Mouse (Mus musculus): ENCODE measurements around the gene Rgl3. TPM values are rescaled to one million over a fixed set of nuclear protein-coding genes. Genes with fewer than 3 reads are reported as not detected.

Rgl3 gene
- 1.9 TPM in 2 replicates for polyA plus RNA-seq (2016; fragmentation: Nextera tagmentation; extraction: Ambion mirVana)

DNA sequence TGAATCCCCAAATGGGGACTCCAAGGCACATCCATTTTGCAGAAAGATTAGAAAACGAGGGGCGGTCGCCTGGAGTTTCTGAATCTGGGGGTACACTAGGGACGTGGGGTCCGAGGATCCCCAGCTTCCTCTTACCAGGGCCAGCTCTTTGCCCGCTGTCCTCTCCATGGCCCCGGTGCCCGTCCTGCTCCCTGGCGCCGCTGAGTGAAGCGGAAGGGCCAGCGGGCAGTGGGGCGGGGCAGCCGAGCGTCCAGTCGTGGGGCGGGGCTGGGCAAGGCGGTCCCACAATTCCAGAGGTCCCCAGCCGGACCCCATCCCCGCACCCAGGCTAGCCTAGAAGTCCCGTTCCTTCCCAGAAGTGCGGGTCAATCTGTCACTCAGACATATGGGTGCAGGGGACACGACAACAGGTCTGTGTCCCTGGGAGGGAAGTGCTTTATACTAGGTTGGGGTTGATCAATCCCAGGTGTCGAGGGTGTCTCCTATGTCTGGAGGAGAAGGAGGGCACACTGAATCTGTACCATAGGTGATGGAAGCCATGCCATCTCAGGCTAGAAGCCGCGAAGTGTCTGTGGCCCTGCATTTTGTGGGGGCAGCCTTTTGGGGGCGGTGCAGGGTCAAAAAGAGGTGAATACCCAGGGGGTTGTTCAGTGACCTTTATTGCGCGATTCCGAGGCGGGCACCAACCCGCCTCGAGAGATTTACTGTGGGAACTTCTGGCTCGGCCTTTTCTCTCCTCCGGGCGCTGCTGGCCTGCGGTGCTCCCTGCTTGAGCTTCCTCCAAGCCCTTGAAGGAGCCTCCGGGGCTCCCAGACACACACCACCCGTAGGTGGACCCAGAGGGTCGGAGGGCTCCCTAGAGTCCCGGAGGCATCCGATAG lies at the start of gene Rgl3:
Gene Rgl3, minus strand, starts transcription at position 217 of the 881 bp plus-strand sequence.
- Histone ChIP-seq H3K27ac (no peak within 1 kb of the TSS), H3K4me3 (peak within 1 kb of the TSS; percentile 37), H3K9me3 (replicated peaks) (no peaks in the 10 kb centered on the region), H3K4me1 (peaks cover 26% of the 10 kb centered on the region), H3K27me3 (peaks cover 87% of the 10 kb centered on the region), H3K9ac (peak within 1 kb of the TSS; percentile 50; the same call in 1 of the 2 replicates), H3K36me3 (no peaks in the 10 kb centered on the region), H3K4me2 (replicated peaks) (peak within 1 kb of the TSS; percentile 60)
- WGBS = under 1% methylated on average over 42 of the region's 42 CpGs
- ATAC-seq (ENCODE audit: low FRiP score) = no peak

DNA sequence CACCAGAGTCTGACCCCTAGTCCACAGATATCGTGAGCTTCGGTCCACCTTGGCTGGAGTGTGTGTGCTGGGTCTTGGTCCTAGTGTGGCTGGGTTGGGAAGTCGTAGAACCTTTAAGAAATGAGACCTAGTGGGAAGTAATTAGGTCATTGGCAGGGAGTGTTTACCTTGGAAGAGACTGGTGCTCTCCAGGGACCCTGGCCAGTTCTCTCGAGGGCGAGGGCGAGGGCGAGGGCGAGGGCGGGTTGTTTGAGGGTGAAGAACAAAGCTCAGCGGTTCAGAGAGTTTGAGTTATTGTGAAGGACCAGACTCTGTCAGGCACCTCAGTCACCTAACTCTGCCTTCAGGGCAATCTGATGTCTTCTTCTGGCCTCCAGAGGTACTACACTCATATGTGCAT lies 48.6 kb upstream of the Rgl3 start:
- Histone ChIP-seq H3K36me3 (peaks cover 28% of the 10 kb centered on the region), H3K9me3 (replicated peaks) (no peaks in the 10 kb centered on the region), H3K4me2 (replicated peaks) (no peak overlapping the region), H3K27ac (no peak overlapping the region), H3K4me1 (peaks cover 30% of the 10 kb centered on the region), H3K9ac (no peak overlapping the region), H3K27me3 (no peaks in the 10 kb centered on the region), H3K4me3 (no peak overlapping the region)
- ATAC-seq (ENCODE audit: low FRiP score) = no peak
- WGBS = 80% methylated on average over 10 of the region's 10 CpGs

DNA sequence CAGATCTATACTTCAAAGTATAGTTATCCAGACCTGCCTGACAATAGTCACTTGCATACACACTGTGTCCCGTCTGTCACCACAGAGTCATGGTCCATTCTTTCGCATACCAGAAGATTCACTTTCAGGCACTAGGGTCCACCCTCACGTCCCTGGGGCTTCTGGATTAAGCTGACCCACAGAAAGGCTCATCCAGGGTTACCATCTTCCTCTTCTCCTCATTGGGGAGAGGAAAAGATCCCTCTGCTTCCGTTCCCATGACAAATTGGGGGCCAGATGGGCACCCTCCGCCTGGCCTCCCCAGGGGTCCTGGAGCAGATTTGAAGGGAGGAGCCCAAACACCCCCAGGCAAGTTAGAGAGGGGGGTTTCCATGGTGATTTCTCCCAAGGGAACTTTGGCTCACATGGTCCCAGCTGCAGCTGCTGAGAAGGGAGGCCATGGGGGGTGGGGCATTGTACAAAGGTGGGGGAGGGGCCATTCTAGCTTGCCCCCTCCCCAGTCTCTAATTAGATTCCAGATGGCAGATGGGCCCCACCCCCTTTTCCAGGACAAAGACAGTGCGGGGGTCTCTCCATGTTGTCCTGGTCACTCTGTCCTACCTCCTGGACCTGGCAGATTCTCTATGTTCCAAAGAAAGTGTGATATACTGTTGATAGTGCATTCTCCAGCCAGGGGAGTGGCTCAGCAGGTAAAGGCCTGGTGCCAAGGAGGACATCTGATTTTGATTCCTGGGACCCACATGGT lies 46.2 kb upstream of the Rgl3 start:
- peak; percentile 82 for ATAC-seq (ENCODE audit: low FRiP score)
- H3K27me3 ChIP-seq = no peaks in the 10 kb centered on the region
- peaks cover 42% of the 10 kb centered on the region for H3K36me3 ChIP-seq
- H3K4me2 ChIP-seq (replicated peaks) = no peak overlapping the region
- no peaks in the 10 kb centered on the region for H3K9me3 ChIP-seq (replicated peaks)
- H3K4me3 ChIP-seq = no peak overlapping the region
- peaks cover 30% of the 10 kb centered on the region for H3K4me1 ChIP-seq
- H3K9ac ChIP-seq = no peak overlapping the region
- WGBS = 28% methylated on average over 6 of the region's 6 CpGs
- H3K27ac ChIP-seq = peak overlapping the region; percentile 85

- Histone ChIP-seq H3K36me3 (peaks cover 71% of the 10 kb centered on the region), H3K27ac (no peak overlapping the region), H3K4me2 (replicated peaks) (no peak overlapping the region), H3K9me3 (replicated peaks) (no peaks in the 10 kb centered on the region), H3K27me3 (no peaks in the 10 kb centered on the region), H3K4me1 (peaks cover 38% of the 10 kb centered on the region), H3K4me3 (no peak overlapping the region), H3K9ac (no peak overlapping the region)
- 91% methylated on average over 9 of the region's 9 CpGs for WGBS
- no peak for ATAC-seq (ENCODE audit: low FRiP score)
These were observed 41.1 kb upstream of the Rgl3 start for GRCm38 (mm10) chr9:22030386-22030785.

DNA sequence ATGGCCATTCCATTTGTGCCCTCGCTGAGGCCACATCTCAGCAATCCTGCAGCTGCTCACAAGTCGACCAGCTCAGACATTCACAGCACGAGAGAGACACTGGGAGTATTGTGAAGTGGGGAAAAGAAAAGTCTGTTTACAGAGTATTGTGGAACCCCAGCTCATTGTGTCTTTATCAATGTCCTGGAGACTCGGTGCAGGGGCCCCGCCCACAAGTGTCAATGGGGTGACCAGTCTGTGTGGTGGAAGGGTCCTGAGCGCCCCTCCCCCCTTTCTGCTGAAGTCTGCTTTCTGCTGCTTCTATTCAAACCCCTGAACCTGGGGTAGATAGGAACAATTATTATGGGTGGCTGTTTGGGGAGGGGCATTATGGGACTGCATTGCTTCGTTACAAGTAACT lies 39.2 kb upstream of the Rgl3 start:
- H3K4me3 ChIP-seq = no peak overlapping the region
- no peaks in the 10 kb centered on the region for H3K27me3 ChIP-seq
- H3K4me2 ChIP-seq (replicated peaks) = no peak overlapping the region
- peak overlapping the region; percentile 8; the same call in 1 of the 2 replicates for H3K27ac ChIP-seq
- 30% methylated on average over 7 of the region's 7 CpGs for WGBS
- peaks cover 31% of the 10 kb centered on the region for H3K4me1 ChIP-seq
- peak; percentile 70 for ATAC-seq (ENCODE audit: low FRiP score)
- no peaks in the 10 kb centered on the region for H3K9me3 ChIP-seq (replicated peaks)
- H3K36me3 ChIP-seq = peaks cover 71% of the 10 kb centered on the region
- H3K9ac ChIP-seq = no peak overlapping the region

GRCm38 (mm10) chr9:22024592-22024991 lies 35.3 kb upstream of the Rgl3 start:
- Histone ChIP-seq H3K4me1 (peaks cover 27% of the 10 kb centered on the region), H3K9me3 (replicated peaks) (no peaks in the 10 kb centered on the region), H3K36me3 (peaks cover 61% of the 10 kb centered on the region), H3K9ac (no peak overlapping the region), H3K4me3 (no peak overlapping the region), H3K4me2 (replicated peaks) (no peak overlapping the region), H3K27ac (no peak overlapping the region), H3K27me3 (no peaks in the 10 kb centered on the region)
- 0 out of 2 replicates have a peak, but pooled peaks have one; percentile 27 for ATAC-seq (ENCODE audit: low FRiP score)
- WGBS = 33% methylated on average over 8 of the region's 8 CpGs

GRCm38 (mm10) chr9:22017208-22017825 lies 28.1 kb upstream of the Rgl3 start:
- Histone ChIP-seq H3K36me3 (peaks cover 44% of the 10 kb centered on the region), H3K4me1 (peaks cover 7% of the 10 kb centered on the region; the same call in 1 of the 2 replicates), H3K9ac (no peak overlapping the region), H3K4me3 (no peak overlapping the region), H3K9me3 (replicated peaks) (no peaks in the 10 kb centered on the region), H3K27ac (peak overlapping the region; percentile 48; the same call in 1 of the 2 replicates), H3K27me3 (no peaks in the 10 kb centered on the region), H3K4me2 (replicated peaks) (no peak overlapping the region)
- ATAC-seq (ENCODE audit: low FRiP score) = no peak
- 76% methylated on average over 7 of the region's 7 CpGs for WGBS

DNA sequence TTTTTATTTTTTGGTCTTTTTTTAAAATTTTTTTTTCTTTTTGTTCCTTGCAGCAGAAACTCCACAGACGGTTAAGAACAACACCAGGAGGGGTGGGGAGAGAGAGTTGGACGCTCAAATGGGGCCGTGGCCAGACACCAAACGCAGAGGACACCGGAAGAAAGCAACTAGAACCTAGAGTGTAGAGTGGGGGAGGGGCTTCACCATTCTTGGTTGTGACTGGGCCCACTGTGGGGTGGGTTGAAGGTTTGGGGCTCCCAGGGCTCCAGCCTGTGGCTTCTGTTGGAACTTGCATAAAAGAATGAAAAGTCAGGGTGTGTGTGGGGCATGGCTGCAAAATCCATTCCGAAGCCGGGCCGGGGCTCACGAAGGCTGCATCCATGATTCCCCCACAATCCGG lies 27.0 kb upstream of the Rgl3 start:
- 67% methylated on average over 10 of the region's 10 CpGs for WGBS
- H3K36me3 ChIP-seq = peaks cover 51% of the 10 kb centered on the region
- H3K27ac ChIP-seq = no peak overlapping the region
- no peaks in the 10 kb centered on the region for H3K27me3 ChIP-seq
- ATAC-seq (ENCODE audit: low FRiP score) = no peak
- H3K4me2 ChIP-seq (replicated peaks) = no peak overlapping the region
- H3K9me3 ChIP-seq (replicated peaks) = no peaks in the 10 kb centered on the region
- no peak overlapping the region for H3K4me3 ChIP-seq
- H3K4me1 ChIP-seq = peaks cover 7% of the 10 kb centered on the region; the same call in 1 of the 2 replicates
- H3K9ac ChIP-seq = no peak overlapping the region

DNA sequence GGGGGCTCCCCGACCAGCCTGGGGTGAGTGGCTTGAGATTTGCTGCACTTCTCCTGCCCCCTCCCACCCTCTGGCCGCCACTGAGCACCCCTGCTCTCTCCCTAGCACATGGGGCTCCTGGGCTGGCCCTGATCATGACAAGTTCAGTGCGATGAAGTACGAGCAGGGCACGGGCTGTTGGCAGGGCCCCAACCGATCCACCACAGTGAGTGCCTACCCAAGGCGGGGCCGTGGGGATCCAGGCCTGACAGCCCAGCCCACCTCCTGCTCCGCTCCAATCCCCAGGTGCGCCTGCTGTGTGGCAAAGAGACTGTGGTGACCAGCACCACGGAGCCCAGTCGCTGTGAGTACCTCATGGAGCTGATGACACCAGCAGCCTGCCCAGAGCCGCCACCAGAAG lies 23.5 kb upstream of the Rgl3 start:
- Histone ChIP-seq H3K4me2 (replicated peaks) (no peak overlapping the region), H3K9me3 (replicated peaks) (no peaks in the 10 kb centered on the region), H3K36me3 (peaks cover 68% of the 10 kb centered on the region), H3K9ac (no peak overlapping the region), H3K27me3 (no peaks in the 10 kb centered on the region), H3K27ac (peak overlapping the region; percentile 30; the same call in 1 of the 2 replicates), H3K4me1 (peaks cover 10% of the 10 kb centered on the region; the same call in 1 of the 2 replicates), H3K4me3 (no peak overlapping the region)
- ATAC-seq (ENCODE audit: low FRiP score) = peak; percentile 42
- WGBS = 95% methylated on average over 13 of the region's 13 CpGs

- WGBS = 84% methylated on average over 5 of the region's 5 CpGs
- Histone ChIP-seq H3K9ac (no peak overlapping the region), H3K27me3 (no peaks in the 10 kb centered on the region)
These were observed 21.8 kb upstream of the Rgl3 start for GRCm38 (mm10) chr9:22011055-22011454.

GRCm38 (mm10) chr9:22004546-22004945 lies 15.3 kb upstream of the Rgl3 start:
- 95% methylated on average over 12 of the region's 12 CpGs for WGBS
- Histone ChIP-seq H3K27me3 (no peaks in the 10 kb centered on the region), H3K36me3 (peaks cover 53% of the 10 kb centered on the region), H3K4me3 (no peak overlapping the region), H3K9me3 (replicated peaks) (no peaks in the 10 kb centered on the region), H3K4me2 (replicated peaks) (peak overlapping the region; percentile 72; the same call in 1 of the 2 replicates), H3K4me1 (peaks cover 31% of the 10 kb centered on the region), H3K9ac (no peak overlapping the region), H3K27ac (no peak overlapping the region)
- no peak for ATAC-seq (ENCODE audit: low FRiP score)

More at GRCm38 (mm10) chr9:22011055-22011454, 21.8 kb upstream of the Rgl3 start:
- Histone ChIP-seq H3K27ac (peak overlapping the region; percentile 30; the same call in 1 of the 2 replicates), H3K9me3 (replicated peaks) (no peaks in the 10 kb centered on the region), H3K4me3 (no peak overlapping the region), H3K36me3 (peaks cover 85% of the 10 kb centered on the region), H3K4me2 (replicated peaks) (no peak overlapping the region), H3K4me1 (peaks cover 10% of the 10 kb centered on the region; the same call in 1 of the 2 replicates)
- ATAC-seq (ENCODE audit: low FRiP score) = no peak

DNA sequence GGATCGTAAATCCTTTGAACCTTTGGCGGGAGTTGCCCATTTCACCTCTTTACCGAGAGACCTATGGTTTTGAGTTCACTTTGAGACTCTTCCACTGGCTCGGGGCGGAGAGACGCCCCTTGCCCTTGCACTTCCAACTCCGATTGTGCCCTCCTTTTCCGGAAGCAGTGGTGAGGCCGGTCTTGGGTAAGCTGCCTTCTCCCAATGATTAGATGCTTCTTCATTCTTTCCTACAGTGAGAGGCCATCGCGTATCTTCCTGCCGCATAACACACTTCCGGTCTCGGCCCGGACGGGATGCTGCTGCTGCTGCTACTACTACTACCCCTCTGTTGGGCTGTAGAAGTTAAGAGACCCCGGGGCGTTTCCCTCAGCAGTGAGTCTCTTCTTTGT lies 13.9 kb upstream of the Rgl3 start:
- H3K9ac ChIP-seq = peak overlapping the region; percentile 71
- WGBS = under 1% methylated on average over 18 of the region's 18 CpGs
- ATAC-seq (ENCODE audit: low FRiP score) = no peak; the same call in none of the 2 replicates
- peaks cover 31% of the 10 kb centered on the region for H3K4me1 ChIP-seq
- H3K36me3 ChIP-seq = peaks cover 40% of the 10 kb centered on the region
- peak overlapping the region; percentile 65 for H3K4me3 ChIP-seq
- no peaks in the 10 kb centered on the region for H3K27me3 ChIP-seq
- H3K4me2 ChIP-seq (replicated peaks) = peak overlapping the region; percentile 72
- H3K27ac ChIP-seq = peak overlapping the region; percentile 76
- H3K9me3 ChIP-seq (replicated peaks) = no peaks in the 10 kb centered on the region

Data from hindbrain, embryonic 12.5 days (tissue).